Mouse (Mus musculus): ENCODE measurements at regions not wholly inside any gene's neighbourhood (a gene's known extent, or its start where the extent isn't known, plus 50 kb on each side); places are given as distances from the start of the nearest gene placed in this dataset.

DNA sequence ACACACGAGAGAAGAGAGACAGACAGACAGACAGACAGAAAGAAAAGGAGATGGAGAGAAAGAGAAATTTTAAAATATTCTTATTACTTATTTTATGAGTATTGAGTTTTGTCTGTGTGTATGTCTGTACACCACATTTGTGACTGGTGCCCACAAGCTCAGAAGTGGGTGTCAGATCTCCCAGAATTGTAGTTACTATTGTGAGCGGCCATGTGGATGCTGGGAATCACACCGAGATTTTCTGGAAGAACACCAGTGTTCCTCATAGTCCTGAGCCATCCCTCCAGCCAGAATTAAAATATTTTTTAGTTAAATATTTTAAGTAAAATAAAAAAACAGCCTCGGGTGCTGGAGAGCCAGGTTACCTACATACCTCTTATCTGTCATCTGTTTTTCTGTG, 110.6 kb upstream of the Med13l start:
- in situ Hi-C loops (cut with MboI, MseI): no loop called here

DNA sequence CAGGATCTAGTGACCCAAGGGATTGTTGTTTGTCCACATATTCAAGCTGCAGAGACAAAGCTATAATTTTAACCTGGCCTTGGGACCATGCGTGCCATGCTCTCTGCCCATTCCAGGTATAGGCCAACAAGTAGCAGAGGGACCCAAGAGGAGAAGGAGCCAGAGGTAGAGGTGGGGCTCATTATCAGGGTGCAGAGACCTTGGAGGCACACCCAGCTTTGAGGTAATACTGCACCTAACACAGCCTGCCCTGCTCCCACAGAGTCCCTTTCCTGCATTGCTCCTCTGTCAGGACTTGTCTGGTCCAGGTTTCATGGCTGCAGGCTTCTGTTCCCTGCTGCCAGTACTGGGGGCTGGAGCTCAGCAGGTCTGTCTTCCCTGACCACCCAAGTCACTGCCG, 108.4 kb upstream of the Med13l start:
- in situ Hi-C loops (cut with MboI, MseI): no loop called here

DNA sequence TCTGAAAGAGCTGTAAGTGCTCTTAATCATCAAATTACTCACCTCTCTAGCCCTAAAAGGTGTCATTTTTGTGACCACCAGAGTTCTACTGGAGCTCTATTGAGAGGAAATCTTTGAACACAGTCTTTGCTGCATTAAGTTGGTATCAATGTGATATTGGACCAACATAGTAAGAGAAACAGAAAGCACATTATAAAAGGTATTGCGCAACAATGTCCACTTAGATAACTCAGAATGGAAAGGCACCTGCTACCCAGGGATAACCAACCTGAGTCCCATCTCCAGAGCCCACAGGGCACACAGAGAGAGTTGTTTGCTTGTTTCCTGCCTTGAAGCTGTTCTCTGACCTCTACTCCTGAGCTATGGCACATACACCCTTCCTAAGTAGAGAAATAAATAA, 106.4 kb upstream of the Med13l start:
- in situ Hi-C loops (cut with MboI, MseI): no loop called here

DNA sequence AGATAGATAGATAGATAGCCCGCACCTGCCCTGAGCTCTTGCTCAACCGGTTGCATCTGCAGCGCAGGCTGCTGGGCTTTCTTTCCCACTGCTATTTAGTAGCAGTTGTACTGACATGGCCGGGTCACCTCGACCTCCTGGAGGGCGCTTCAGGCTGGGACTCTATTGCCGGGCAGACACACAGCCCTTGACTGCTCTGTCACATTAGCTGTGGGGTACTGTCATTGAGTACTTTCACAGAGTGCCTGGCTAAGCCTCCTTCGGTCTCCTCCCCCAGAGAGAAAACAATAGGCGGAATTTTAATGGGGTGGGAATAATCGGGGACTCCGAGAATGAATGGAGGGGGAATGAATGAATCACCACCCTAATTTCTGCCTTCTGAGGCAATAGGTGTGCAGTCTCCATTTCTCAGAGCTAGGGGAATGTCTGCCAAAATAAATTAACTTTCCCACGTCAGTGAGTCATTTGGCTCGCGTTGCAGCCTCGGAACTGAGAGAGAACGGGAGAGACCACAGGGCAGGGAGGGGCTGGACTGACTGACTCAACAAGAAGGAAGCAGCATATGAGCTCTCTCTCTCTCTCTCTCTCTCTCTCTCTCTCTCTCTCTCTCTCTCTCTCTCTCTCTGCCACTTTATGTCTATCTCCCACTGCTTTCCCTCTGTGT, 101.6 kb upstream of the Med13l start:
- in situ Hi-C loops (cut with MboI, MseI): no loop called here

DNA sequence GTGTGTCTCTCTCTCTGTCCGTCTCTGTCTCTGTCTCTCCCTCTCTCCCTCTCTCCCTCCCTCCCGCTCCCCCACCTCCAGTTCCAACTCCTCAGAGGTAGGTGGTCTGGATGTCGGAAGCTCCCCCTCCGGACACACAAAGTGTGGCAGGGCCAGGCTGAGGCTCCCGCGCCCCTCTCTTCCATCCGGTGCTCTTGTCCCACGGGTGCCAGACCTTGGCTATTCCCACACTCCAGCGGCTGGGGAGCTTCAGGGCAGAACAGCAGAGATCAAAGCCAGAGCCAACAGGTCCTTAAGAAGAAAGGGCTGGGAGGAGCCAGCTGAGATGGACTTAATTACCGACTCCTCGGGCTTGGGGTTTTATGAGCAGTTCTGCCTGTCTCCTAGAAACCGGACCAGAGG, 101.1 kb upstream of the Med13l start:
- in situ Hi-C loops (cut with MboI, MseI): no loop called here

DNA sequence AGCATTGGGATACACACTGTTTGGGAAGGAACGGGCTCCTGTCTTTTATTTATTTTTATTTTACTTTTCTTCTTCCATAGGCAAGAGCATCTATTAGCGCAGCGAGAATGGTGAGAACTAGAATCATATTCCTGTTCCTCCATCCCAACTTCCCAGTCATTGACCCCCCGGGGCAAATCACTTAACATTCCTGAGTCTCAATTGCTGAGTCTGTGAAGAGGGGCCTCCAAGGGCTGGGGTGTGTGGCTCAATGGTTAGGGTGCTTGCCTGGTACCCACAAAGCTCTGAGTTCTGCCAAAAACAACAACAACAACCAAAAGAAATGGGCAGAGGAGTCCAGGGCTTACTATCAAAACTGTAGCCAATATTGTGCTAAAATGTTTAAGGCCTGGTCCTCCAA, 98.5 kb upstream of the Med13l start:
- in situ Hi-C loops (cut with MboI, MseI): no loop called here

DNA sequence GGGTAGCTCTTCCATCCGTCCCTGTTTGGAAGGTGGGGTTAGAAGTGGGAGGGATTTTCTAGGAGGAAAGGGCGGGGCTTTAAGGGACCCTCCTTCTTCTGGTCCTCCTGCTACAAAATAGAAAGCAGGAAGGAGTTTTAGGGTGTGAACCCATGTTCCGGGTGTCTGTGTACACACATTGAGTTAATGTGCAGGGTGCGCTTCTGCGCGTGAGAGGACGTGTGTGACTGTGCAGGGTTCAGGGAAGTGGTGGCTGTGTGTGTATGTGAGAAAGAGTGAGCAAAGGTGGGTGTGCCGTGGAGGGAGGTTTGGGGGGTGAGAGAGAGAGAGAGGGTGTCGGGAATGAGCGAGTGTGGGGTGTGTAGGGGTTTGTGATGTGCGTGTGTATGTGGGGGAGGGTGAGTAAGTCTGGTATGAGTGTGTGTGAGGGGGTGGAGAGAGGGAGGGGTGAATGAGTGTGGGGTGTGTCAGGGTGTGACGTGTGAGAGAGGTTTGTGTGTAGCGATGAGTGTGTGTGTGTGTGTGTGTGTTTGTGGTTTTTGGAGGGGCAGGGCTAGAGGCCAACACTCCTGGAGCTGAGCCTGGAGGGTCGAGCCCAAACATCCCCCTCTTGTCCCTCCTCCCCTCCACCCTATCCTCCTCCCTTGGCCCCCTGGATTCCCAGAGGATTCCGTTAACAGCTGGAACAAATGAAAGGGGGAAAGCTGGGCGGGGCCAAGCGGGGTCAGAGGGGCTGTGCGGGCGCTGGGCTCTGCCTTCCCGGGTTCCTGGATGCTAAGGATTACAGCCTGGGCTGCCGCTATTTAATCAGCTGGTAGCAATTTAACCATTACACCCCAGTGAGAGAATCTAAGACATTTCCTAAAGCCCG, 95.3 kb upstream of the Med13l start:
- in situ Hi-C loops (cut with MboI, MseI): no loop called here

DNA sequence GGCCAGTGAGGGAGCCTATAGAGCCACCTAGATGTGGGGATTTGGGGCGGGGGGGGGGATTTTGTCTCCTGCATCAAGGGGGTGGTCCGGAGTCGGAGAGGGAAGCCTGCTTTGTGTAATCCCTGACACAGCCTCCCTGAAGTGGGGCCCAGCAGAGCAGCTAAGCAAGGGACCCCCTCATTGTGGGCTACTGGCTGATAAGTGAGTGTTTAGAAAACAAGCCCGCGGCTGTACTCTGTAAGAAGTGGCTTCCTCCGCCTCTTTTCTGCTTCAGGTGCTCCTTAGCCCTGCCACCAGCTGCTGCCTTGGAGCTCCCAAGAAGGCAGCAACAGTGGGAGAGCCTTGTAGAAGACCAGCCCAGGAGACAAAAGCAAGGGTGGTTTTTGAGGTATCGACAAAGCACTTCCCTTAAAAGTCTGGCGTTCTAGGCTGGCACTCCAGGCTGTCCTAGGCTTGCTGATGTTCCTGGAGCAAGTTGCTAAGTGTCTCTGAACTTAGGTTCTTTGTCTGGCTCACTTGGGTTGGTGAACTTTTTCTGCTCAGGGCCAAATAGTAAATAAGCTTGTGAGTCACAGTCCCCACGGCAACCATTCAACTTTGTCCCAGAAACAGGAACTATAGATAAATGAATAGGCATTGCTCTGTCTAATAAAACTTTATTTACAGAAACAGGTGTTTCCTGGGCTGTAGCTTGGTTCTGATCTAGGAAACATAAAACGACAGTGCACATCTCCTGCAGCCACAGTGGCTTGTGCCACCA, 94.3 kb upstream of the Med13l start:
- in situ Hi-C loops (cut with MboI, MseI): no loop called here

DNA sequence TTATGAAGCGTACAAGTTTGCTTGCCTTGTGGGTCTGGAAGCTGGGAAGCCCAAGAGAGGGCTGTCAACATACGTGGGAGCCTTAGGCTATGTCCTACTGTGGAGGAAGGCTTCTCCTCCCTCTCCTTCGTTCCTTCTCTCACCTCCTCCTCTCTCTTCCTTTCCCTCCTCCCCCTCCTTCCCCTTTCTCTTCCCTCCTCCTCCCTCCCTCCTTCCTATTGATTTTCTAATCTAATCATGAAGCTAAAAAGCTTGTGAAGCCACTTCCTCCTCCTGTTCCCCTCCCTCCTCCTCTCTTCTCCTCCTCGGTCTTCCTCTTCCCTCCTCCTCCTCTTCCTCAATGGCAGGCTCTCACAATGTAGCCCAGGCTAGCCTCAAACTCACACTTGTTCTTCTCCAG, 91.7 kb upstream of the Med13l start:
- in situ Hi-C loops (cut with MboI, MseI): no loop called here

DNA sequence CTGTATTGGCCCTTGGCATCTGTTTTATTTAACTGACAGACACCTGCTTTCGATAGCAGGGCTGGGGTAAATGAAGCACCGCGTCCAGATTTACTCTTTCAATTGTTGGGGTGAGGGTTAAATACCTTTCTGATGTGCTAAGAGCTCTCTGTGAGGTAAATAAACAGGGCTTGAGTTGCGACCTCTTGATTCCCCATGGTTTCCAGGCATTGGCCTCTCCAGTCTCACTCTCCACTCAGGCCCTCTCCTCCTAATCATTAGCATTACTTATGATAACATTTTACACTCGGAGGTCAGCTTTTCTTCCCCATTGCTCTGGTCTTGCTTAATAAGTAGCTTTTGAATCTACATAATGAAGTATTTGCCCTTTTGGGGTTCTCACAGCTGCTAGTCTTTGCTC, 88.9 kb upstream of the Med13l start:
- in situ Hi-C loops (cut with MboI, MseI): no loop called here

DNA sequence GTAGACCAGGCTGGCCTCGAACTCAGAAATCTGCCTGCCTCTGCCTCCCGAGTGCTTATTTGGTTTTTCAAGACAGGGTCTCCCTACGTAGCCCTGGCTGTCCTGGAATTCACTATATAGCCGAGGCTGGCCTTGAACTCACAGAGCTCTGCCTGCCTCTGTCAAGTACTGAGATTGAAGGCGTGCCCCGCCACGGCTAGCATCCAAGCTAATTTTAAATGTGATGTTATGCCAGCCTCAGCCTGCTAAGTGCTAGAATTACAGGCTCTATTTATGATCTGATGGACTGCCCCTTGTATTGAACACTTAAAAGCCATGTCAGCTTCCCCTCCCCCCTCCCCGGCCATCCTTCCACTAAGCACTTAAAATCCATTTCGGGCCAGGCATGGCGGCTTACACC, 88.2 kb upstream of the Med13l start:
- in situ Hi-C loops (cut with MboI, MseI): no loop called here

DNA sequence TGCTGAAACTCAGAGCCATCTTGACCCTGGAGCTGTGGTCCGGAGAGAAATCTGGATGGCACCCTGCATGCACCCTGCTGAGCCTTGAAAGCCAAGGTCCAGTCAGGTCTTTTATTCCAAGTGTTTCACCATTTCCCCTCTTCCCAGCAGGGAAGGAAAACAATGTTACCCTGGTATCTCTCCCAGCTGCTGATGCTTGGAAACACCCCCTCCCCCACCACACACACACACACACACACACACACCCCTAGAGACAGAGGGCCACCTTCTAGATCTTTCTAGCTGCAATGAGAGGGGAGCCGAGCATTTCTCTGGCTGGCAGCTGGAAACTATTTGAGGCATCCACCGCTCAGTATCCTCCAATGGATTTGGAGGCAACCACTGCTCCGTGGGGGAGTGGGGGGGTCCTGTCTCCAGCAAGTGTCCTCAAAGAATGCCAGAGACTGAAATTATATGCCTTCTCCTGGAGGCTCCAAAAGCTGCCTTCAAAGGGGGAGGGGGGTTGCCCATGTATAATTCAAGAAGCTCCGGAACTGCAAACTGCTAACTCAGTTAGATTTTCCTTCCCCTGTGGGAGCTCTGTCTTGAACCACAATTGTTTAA, 87.2 kb upstream of the Med13l start:
- in situ Hi-C loops (cut with MboI, MseI): no loop called here

DNA sequence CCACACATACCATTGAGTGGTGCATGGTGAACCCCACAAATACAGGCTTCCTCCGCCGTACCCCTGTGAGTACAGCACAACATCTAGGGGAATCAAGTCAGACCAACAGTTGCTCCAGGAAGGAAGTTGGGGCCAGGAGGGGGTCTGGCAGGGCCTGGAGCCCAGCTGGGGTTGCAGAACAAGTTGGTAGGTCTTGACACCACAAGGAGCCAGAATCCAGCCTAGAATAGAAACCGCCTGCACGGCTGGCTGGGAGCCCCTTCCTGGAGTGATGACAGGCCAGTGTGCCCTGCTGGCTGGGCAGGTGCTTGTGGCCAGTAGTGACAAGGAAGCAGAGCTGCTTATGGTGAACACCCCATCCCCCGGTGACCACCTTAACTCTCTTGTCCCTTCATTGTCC, 83.9 kb upstream of the Med13l start:
- in situ Hi-C loops (cut with MboI, MseI): no loop called here

DNA sequence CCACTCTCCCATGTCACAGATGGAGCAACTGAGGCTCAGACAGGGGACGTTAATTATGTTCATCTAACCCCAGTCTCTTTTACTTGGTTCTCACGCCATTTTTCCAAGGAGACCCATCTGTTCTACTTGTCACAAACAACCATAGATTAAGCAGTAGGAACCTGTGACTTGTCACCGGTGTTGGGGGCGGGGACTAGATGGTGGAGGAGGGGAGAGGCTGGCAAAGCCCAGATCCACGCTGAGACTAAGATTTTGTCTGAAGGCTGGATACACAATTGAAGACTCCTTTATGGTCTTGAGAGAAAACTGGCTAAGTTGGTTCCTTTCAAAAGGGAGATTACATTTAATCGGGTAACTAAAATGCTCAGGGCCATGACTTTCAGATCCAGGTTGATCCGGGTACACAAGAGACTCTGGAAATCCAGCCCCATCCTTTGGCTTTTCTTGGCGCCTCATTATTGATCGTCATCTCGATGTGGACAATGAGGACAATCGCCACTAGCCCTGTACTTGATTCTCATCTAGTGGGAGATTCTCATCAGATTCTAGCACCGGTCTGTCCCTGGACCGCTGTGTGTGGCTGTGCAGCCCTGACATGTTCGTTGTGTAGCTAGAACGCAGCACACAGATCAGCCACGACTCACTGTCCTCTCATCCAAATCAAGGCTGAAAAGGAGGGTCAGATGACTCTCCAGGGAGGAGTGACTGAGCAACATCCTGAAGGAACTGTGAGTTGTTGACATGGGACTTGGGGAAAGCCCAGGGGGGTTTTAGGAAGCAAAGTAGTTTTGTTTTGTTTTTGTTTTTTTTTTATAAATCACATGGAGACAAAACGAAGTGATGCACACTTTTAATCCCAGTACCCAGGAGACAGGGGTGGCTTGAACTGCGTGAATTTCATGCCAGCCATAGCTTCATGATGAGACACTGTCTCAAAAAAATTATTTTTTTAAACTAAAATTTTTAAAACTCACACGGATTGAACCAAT, 83.1 kb upstream of the Med13l start:
- in situ Hi-C loops (cut with MboI, MseI): no loop called here

DNA sequence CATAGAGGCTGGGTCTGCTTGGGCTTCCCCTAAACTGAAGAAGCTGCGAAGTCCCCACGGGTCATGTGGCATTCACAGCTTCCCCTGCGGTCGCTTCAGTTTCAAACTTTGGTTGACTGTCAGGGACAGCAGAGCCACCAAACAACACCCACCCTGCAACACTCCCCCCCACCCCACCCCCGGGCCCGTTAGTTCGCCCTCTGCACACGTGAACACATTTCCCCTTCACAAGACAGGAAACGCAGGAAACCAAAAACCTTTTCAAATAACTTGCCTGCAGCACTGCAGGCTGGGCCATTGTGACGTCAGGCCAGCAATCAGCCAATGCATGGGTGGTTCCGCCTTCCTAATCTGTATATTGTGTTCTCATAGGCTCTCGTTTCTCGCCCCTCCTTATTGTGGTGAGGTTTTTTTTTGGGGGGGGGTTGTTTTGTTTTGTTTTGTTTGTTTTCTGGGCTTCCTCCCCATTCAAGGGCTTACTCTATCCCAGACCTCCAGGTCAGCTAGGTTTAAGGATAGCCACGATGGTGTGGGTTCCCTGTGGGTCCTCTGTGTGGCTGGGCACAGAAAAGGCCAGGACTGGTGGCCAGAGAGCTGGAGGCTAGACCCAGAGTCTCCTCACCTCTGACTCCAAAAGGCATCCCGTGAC, 82.2 kb upstream of the Med13l start:
- in situ Hi-C loops (cut with MboI, MseI): no loop called here

DNA sequence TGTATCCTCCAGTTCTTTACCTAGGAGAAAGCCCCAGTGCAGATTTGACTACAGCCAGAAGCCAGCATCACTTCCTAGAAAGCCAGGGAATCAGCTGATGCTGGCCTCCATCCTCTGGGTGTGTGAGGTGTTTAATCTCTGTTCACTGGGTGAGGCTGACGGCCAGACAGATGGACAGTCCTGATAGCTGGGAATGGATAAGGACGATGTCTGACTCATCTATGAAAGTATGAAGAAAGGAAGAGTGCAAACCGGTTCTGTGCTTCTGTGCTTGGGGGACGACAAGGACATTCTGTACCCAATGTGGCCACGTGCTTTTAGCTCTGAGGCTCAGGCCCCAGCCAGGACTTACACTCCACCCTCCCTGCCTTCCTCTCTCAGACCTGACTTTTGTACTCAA, 80.5 kb upstream of the Med13l start:
- in situ Hi-C loops (cut with MboI, MseI): no loop called here

DNA sequence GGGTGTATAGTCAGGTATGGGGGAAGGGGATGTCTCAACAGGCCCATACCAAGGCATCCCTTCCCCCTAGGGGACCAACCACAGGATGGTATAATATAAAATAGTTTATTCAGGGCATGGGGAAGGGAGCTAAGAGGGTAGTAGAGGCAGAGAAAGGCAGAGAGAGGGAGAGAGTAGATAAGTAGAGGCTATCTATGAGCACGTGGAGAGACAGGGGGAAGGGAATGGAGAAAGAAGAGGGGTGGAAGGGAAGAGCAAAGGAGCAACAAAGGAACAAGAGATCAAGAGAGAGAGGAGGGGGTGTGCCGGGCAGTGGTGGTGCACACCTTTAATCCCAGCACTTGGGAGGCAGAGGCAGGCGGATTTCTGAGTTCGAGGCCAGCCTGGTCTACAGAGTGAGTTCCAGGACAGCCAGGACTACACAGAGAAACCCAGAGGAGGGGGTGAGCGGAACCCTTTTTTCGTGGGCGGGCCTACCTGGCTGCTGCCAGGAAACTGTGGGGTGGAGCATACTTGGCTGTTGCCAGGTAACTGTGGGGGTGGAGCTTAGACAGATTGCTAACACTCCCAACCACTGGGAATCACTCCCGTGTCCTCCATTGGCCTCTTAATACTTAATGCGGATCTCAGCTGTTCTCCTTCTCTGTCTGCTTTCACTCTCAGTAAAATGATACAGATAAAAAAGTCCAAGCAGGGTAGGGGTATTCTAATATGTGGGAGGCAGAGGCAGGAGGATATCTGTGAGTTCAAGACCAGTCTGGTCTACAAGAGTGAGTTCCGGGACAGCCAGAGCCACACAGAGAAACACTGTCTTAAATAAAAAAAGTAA, 79.3 kb upstream of the Med13l start:
- in situ Hi-C loops (cut with MboI, MseI): no loop called here

DNA sequence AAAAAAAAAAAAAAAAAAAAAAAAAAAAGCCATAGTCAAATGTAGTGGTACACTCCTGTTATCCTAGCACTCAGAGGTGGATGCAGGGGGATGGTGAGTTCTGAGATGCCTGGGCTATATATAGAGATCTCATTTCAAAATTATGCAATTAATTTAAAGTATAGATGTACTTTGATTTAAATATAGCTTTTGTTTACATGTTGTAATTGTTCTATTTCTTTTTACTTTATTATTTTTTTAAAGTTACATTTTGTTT, 78.8 kb upstream of the Med13l start:
- in situ Hi-C loops (cut with MboI, MseI): no loop called here

DNA sequence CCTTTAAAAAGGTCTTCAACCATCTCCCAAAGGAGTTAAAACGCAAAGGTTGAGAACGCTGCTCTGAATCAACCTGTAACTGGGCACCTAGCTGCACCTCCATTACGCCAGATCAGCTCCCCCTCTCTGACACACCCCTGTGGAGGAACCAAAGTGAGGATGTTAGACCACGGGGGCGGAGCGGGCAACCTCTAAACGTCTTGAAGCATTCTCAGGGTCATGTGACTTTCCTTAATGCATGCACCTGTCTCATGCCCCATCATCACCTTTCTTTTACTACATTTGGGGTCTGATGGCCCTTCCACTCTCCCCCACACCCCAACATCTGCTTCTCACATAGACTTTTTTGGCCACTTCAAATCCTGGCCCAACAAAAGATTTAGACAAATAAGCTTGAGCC, 77.9 kb upstream of the Med13l start:
- in situ Hi-C loops (cut with MboI, MseI): no loop called here

DNA sequence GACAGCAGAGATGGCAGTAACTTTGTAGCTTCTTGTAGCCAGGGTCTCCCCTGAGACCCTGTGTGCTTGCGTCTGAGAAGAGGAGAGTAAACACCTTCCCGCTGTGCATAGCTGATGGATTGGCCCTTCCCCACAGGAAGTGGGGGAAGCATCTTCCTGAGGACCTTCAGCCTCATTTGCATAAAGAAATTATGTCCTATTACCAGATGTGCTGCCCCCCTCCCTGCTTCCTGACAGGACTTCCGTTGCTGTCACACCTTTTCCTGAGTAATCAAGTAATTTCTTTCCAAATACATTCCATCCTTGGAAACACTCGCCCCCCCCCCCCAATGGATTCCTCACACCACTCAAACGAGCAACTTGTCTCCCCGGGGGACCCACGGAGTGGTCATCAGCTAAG, 77.5 kb upstream of the Med13l start:
- in situ Hi-C loops (cut with MboI, MseI): no loop called here
